Comparison of ENCODE assay signal across 16 mouse cellular contexts in the genomic region with DNA sequence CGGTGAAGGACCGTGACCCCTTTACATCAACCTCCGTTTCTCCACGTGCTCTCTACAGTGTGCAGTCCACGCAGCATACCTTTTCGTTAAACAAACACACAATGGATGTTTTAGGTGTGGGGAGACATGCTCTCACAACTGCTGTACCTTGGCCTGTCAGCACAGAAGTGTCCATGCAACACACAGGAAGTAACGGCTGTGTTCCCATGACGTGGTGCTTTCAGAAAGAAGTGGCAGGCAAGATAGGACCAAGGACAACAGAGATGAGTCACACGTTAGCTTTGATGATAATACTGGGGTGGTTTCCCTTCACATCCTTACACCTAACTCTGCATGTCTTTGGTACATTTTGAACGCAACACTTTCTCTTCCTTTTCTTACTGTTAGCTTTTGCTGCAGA.
DNase-seq lines count a peak whose midpoint lies in the region; ATAC-seq lines count a peak whose summit lies in the region.
"Had no signal": no experiment of that assay in that cellular context is flagged by ENCODE, and none has a peak within 500 bp of the region (broad histone marks: within the 10 kb centered on the region; RNA-seq: fewer than 3 reads in every experiment).

No protein-coding gene starts in this region.

- ATAC-seq in CD4-positive, CD25-positive, alpha-beta regulatory T cell, adult 4 months: peak; percentile 96
- peak; percentile 62 for ATAC-seq in megakaryocyte, adult 5-6 weeks (ENCODE audit: poor library complexity, severe bottlenecking)
- ATAC-seq: forebrain, embryonic 13.5 days; midbrain, embryonic 16.5 days had no signal

- peak; percentile 80 to 92 for DNase-seq in adrenal gland, adult (ENCODE audit: inconsistent age in 2 of 2, low spot score in 1 of 2)
- no peak for DNase-seq in adrenal gland, postnatal 4 days (ENCODE audit: low spot score in 2 of 2)
- DNase-seq in adrenal gland, postnatal 10 days: peak; percentile 57
- DNase-seq in spleen, adult 12 weeks (ENCODE audit: low spot score): no peak
- no peak for DNase-seq in thymus, postnatal 0 days (ENCODE audit: low spot score)
- no peak for DNase-seq in ovary, postnatal 36 days (ENCODE audit: low spot score)
- DNase-seq: cerebellum, adult 9-10 months; gastrocnemius, postnatal 14 days; heart, postnatal 10 days; kidney, adult 8-10 months; kidney, postnatal 25 days; liver, embryonic 13.5 days had no signal

Comparison
In these comparisons a context has a peak if more than half of its experiments do, and no peak if none do; other contexts are left out.
1. DNase-seq: peak in adrenal gland, adult (2 of 2) and adrenal gland, postnatal 10 days (single experiment); none in adrenal gland, postnatal 4 days (0 of 2), spleen, adult 12 weeks (single experiment), thymus, postnatal 0 days (single experiment) and ovary, postnatal 36 days (single experiment).